Mouse (Mus musculus): Measurements from ENCODE around the gene Nudt2.

- TF ChIP-seq CTCF (IDR thresholded peaks at IDR 0.05): no peak
- no peak for TF ChIP-seq EP300 (IDR thresholded peaks at IDR 0.05; ENCODE audit: insufficient read depth, low read depth, low read length)
- no peak for TF ChIP-seq POLR2A (IDR thresholded peaks at IDR 0.05; ENCODE audit: insufficient read depth, low read depth, low read length)
Measured at GRCm38 (mm10) chr4:41469199-41469598, 4.2 kb downstream of the Nudt2 start.
